Mouse (Mus musculus) effector memory CD4-positive, alpha-beta T cell, adult 7 months (primary cell): ENCODE measurements around the gene Adam23. TPM values are rescaled to one million over a fixed set of nuclear protein-coding genes. Genes with fewer than 3 reads are reported as not detected.

ENCODE experiments used
- polyA plus RNA-seq: library from polyadenylated mRNA; unstranded; fragments of 100-300 nt; shearing (Covaris generic); gene quantifications from one replicate; pipeline ENCODE4 v1.2.1, GENCODE M21; 2017

The Adam23 gene
- 0.20 TPM for polyA plus RNA-seq

GRCm38 (mm10) chr1:63445656-63446046 is at the start of gene Adam23:
Gene Adam23 (plus strand): TSS chr1:63445891.

GRCm38 (mm10) chr1:63615668-63616067 is 170.0 kb downstream of the Adam23 start, which contains the start of gene Gm39653:
Gene Gm39653 (plus strand): TSS chr1:63615968.

Other genes with a start within 250 kb of the Adam23 start
- gene Gpr1, start 231.3 kb upstream of the Adam23 start, polyA plus RNA-seq: 0.82 TPM
- gene Zdbf2, start 172.6 kb upstream of the Adam23 start, polyA plus RNA-seq: 0.57 TPM
- gene Gm39653, start 170.1 kb downstream of the Adam23 start, polyA plus RNA-seq: not detected
- gene Dytn, start 241.0 kb downstream of the Adam23 start, polyA plus RNA-seq: 0.30 TPM